10 mouse cellular contexts compared by ENCODE assay signal in the genomic region with DNA sequence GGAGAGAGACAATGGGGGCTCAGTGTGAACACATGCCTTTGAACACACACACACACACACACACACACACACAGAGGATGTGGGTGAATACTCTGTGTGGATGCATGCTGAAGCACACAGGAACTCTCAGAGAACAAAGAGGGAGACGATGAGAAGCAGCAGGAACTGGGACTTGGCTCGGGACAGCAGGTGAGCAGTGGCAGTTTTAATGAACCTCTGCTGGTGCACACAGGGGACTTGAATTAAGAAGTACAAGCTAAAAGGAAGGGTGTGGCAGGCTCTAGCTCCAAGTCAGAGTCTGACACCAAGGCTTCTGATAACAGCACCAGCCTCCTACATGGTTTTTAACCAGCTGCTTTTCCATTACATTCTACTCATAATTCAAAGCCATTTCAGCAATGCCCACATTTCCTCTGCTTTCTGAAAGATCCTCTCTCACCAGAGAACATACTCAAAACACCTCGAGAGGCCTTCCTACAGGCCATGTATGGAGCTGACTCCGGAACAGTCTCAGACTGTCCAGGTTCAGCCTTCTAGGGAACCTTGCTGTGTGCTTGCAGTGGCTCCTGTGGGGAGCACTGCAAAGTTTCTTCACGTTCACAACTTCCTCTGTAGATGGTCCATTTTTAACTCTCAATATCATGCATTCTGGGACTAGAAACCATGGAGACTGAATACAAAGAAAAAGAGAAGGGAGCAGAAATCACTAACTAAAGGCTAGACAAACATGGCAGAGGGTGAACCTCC.
DNase-seq lines count a peak whose midpoint lies in the region; ATAC-seq lines count a peak whose summit lies in the region.
"Had no signal": no experiment of that assay in that cellular context is flagged by ENCODE, and none has a peak within 500 bp of the region (broad histone marks: within the 10 kb centered on the region; RNA-seq: fewer than 3 reads in every experiment).

No protein-coding gene starts in this region.

- H3K9me3 ChIP-seq in hindbrain, embryonic 11.5 days (ENCODE audit: control insufficient read depth, low read length): no peaks in the 10 kb centered on the region
- H3K9me3 ChIP-seq in hindbrain, embryonic 14.5 days (ENCODE audit: control insufficient read depth, low read length): no peaks in the 10 kb centered on the region
- H3K9me3 ChIP-seq: embryonic facial prominence, embryonic 12.5 days had no signal

- ATAC-seq in hindbrain, embryonic 11.5 days (ENCODE audit: low FRiP score): 0 out of 2 replicates have a peak, but pooled peaks have one; percentile 23
- no peak for ATAC-seq in hindbrain, embryonic 14.5 days (ENCODE audit: low FRiP score)
- ATAC-seq in granulocyte monocyte progenitor cell, adult 5-6 weeks (replicated peaks; ENCODE audit: poor library complexity, severe bottlenecking): peak; percentile 71
- ATAC-seq in neutrophil, adult 5-6 weeks (ENCODE audit: extremely low read depth, insufficient number of reproducible peaks, low FRiP score, poor library complexity, severe bottlenecking): peak; percentile 37; the same call in 1 of the 2 replicates

- no peak overlapping the region for H3K27ac ChIP-seq in hindbrain, embryonic 11.5 days (ENCODE audit: low read depth, low read length)
- H3K27ac ChIP-seq in hindbrain, embryonic 14.5 days: no peak overlapping the region
- H3K27ac ChIP-seq: embryonic facial prominence, embryonic 12.5 days; heart, adult 2 months had no signal

- no peak overlapping the region for H3K4me2 ChIP-seq in hindbrain, embryonic 11.5 days (replicated peaks; ENCODE audit: low read depth, low read length)
- H3K4me2 ChIP-seq in hindbrain, embryonic 14.5 days (replicated peaks): no peak overlapping the region
- H3K4me2 ChIP-seq: embryonic facial prominence, embryonic 12.5 days had no signal

- no peaks in the 10 kb centered on the region for H3K36me3 ChIP-seq in hindbrain, embryonic 11.5 days (ENCODE audit: control insufficient read depth, insufficient read depth, low read length)
- H3K36me3 ChIP-seq in hindbrain, embryonic 14.5 days (replicated peaks; ENCODE audit: control insufficient read depth, insufficient read depth): no peaks in the 10 kb centered on the region
- H3K36me3 ChIP-seq: embryonic facial prominence, embryonic 12.5 days; G1E had no signal

- no peak overlapping the region for H3K4me3 ChIP-seq in hindbrain, embryonic 11.5 days (ENCODE audit: low read depth, low read length)
- no peak overlapping the region for H3K4me3 ChIP-seq in hindbrain, embryonic 14.5 days (replicated peaks; ENCODE audit: low read length)
- H3K4me3 ChIP-seq: embryonic facial prominence, embryonic 12.5 days; heart, adult 2 months had no signal

- H3K27me3 ChIP-seq in hindbrain, embryonic 11.5 days (ENCODE audit: control insufficient read depth, insufficient read depth, low read length): no peaks in the 10 kb centered on the region
- no peaks in the 10 kb centered on the region for H3K27me3 ChIP-seq in hindbrain, embryonic 14.5 days (ENCODE audit: control insufficient read depth, insufficient read depth, low read length)
- H3K27me3 ChIP-seq: embryonic facial prominence, embryonic 12.5 days had no signal

- H3K4me1 ChIP-seq in hindbrain, embryonic 11.5 days (replicated peaks; ENCODE audit: control insufficient read depth, insufficient read depth, low read length): 0 out of 2 replicates have a peak, but pooled peaks cover 2% of the 10 kb centered on the region
- peaks cover 42% of the 10 kb centered on the region for H3K4me1 ChIP-seq in hindbrain, embryonic 14.5 days (replicated peaks; ENCODE audit: control insufficient read depth, insufficient read depth, low read length)

- DNase-seq in hindbrain, embryonic 11.5 days (ENCODE audit: low spot score): no peak
- DNase-seq in hindbrain, embryonic 14.5 days (ENCODE audit: low spot score): no peak
- peak; percentile 71 for DNase-seq in MEL-GATA-1-ER (ENCODE audit: extremely low read depth, low read depth)
- DNase-seq in layer of hippocampus, postnatal 10 days (ENCODE audit: low spot score in 2 of 2): no peak
- no peak for DNase-seq in spleen, adult 18-20 months

- WGBS in hindbrain, embryonic 11.5 days: 45% methylated on average over 5 of the region's 5 CpGs
- 34% methylated on average over 5 of the region's 5 CpGs for WGBS in hindbrain, embryonic 14.5 days

- no peak overlapping the region for H3K9ac ChIP-seq in hindbrain, embryonic 11.5 days (ENCODE audit: low read depth, low read length)
- no peak overlapping the region for H3K9ac ChIP-seq in hindbrain, embryonic 14.5 days
- H3K9ac ChIP-seq: embryonic facial prominence, embryonic 12.5 days had no signal
